Mouse (Mus musculus) adrenal gland, adult 2 months (tissue): Measurements from ENCODE around the gene Lix1. TPM values are rescaled to one million over a fixed set of nuclear protein-coding genes. Genes with fewer than 3 reads are reported as not detected.
A peak's percentile ranks its signal among the peaks of the same experiment; 100 is the strongest.

ENCODE experiments used
- DNase-seq: peaks from one replicate; pipeline ENCODE4 v3.0.0; 2021
- long read RNA-seq: library from polyadenylated mRNA; stranded (forward); transcript quantifications from one replicate; pipeline ENCODE4 v2.0.0, GENCODE M21; 2021
- polyA plus RNA-seq: library from polyadenylated mRNA; depleted of rRNA; stranded (reverse); fragments of >200 nt; gene quantifications from 2 replicates; pipeline ENCODE4 v1.2.3, GENCODE M21; 2012; rRNA removed
- total RNA-seq, 2 experiments: library from RNA; stranded (reverse); gene quantifications; 2 replicates each; pipeline ENCODE4 v1.2.3; 2021

The Lix1 gene
- 10 to 100 TPM in 1 of 2 experiments, 1 to 10 TPM in 1; 6.9 to 10.8 TPM for total RNA-seq
- 0.36 and 0.38 TPM in 2 replicates for polyA plus RNA-seq
- long read RNA-seq, transcript Lix1-201 (6 exons, 3,116 nt) = major isoform, 7 of 11 reads
- long read RNA-seq, partial matches to known transcripts = 1 of 11 reads
- long read RNA-seq, other reads (novel, unspliced or antisense) = 0 of 11 reads

DNA sequence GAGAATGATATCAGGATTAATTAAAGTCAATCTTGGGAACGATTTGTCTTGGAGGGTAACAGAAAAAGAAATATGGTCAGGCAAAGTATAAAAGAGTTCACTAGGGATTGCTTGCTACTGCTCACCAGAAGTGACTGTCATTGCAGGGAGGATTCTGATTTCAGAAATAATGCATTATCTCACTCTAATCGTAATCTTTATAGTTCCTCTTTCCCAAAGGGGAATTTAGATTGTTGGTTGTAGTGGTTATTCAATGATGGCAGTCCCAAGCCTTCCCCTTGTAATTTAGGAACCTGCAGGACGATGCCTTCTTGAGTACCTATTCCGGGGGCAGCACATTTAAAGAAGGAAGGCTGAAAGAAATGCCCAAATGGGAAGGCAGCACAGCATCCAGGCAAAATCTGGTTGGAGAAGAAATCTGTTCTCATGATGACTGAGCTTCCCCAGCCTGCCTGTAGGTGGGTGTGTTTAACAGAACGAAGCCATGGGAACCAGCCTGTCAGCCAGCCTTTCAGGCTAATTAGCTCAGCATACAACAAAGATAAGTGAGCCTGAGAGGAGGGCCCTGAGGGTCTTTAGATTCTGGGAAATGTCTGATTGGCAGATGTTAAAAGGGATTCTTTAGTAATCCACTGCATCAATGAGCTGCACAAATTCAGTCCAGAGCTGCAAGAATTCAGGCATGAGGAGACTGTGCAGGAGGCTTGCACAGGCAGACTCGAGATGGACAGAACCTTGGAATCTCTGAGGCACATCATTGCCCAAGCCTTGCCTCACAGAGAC lies at the start of gene Lix1:
Gene Lix1, plus strand, starts transcription at position 451 of the 783 bp plus-strand sequence.
- peak; percentile 32 for DNase-seq

DNA sequence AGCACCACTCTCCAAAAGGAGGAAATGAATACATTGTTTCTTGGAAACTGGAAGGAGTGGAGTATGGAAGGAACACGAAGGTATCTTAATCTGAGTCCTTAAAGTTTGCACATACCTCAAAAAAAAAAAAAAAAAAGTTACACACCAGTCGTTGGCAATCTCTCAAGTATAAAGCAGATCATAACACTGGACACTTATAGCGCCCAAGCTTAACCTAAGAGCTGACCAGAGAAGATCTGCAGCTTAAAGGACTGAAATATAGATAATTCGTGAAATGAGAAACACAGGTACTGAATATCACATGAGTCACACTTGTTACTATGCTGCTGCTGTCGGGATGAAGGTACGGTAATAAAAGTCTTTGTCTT lies 28.9 kb upstream of the Lix1 start:
- no peak for DNase-seq

DNA sequence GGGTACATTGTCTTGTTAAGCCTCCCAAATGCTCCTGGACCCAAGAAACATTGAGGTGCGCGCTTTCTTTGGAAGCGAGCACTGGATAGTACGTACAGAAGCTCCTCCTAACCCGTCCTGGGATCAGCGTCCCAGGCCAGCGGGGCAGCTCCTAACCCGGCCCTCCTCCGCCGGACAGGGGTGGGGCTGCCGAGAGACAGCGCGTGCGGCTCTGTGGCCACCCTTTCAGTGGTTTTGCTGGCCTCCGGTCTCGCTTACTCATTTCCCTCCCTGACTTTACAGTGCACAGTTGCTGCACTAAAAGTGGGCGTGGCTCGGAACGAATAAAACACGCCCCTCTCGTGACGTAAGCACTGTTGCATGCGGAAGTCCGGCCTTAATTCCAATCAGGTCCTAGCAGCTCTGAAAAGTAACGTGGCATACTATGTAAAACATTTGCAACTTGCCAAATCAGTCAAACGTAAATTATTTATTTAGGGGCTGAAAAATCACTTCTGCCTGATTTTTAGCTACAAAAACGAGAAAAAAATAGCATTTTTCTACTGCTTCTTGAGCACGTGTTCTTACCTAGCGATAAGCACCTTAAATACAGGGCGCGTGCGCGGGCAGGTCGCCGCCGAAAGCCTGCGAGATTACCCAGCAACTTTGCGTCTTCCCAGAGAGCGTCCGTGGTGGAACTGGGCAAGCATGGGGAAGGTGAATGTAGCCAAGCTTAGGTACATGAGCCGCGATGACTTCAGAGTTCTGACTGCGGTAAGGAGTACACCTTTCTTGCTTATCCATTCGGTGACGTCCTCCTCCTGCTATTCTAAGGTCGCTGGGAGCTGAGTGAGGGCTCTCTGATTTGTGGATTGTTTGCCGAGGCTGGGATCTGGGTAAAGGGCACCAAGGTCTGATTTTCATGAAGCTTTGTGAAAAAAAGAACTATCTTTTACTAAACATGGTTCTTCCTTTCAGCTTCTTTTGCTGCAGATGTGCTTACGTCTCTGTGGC lies 28.3 kb upstream of the Lix1 start, which contains the start of gene Riok2:
Gene Riok2, plus strand, starts transcription at position 392 of the 993 bp plus-strand sequence.
- peak; percentile 97 for DNase-seq

DNA sequence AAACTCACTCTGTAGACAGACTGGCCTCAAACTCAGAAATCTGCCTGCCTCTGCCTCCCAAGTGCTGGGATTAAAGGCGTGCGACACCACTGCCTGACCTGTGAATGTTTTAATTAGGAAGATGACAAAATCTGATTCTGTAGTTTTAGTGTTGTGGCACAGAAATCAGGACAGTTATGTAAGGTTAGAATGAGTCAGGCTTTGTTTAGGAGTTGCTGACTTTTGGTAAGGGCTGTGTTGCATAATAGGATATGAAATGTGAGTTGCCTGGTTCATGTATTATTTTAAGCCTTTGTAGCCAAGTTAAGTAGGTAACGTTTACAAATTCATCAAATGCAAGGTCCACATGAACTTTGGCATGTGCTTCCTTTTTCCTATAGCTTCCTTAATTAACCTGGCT lies 26.9 kb upstream of the Lix1 start:
- peak; percentile 14 for DNase-seq

DNA sequence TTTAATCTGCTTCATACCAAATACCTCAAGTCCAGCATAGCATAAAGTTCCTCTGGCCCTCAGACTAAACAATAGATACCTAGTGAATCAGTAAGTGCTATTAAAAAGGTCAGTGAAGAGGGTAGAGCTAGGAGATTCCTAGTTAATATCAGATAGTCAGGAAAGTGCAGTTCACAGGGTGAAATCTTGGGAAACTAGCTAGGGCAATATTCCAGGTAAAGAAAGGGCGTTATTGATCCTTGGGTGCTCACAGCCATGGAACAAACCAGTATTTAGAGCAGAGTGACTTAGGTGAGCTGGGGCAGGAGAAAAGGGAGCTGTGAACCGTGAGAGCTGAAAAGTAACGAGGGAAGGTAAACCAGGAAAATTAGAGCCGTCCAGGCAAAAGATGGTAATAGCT lies 18.8 kb upstream of the Lix1 start:
- no peak for DNase-seq

DNA sequence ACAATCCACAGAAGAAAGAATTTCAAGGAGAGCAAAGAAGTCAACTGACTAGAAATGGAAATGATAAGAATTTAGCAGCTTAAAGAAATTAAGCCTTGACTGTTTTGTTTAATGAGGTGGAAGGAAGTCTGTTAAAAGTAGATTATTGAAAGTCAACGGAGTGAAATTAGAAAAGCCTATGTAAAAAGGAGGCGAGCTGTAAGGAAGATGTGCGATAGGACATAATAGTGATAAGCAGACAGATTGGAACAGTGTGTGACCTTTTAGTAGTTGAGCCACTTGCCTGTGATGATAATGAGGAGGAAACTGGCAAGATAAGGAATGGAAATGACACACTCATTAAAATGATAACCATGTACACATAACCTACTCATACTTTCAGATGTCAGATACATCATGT lies 18.0 kb upstream of the Lix1 start:
- DNase-seq = no peak

DNA sequence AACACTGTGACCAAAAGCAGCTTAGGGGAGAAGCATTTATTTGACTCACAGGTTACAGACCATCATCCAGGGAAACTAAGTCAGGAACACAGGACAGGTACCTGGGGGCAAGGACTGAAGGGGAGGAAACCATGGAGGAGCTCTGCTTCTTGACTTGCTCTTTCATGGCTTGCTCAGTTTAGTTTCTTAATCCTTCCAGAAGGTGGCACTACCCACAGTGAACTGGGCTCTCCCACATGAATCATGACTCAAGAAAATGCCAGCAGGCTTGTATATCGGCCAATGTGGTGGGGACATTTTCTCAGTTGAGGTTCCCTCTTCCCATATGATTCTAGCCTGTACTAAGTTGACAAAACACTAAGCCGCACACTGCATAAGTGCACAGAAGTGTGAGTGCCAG lies 16.4 kb upstream of the Lix1 start:
- DNase-seq = peak; percentile 17

DNA sequence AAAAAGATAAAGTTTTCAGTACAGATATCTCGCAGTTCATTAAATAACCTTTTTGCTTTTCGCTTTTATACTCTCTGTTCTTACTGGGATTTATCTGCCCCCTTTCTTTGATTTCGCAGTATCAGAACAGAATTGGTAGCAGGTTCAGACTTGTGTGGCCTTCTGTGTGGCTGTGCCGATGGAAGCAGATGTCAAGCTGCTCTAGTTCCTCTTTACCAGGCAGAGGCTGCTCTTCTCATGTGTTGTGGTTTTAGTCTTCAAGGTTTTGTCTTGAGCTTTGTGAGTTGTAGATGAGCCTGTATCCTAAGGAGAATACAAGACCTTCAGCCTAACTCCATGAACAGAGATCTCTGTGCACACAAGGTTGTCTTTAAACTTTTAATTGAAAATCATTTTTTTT lies 10.6 kb upstream of the Lix1 start:
- no peak for DNase-seq

DNA sequence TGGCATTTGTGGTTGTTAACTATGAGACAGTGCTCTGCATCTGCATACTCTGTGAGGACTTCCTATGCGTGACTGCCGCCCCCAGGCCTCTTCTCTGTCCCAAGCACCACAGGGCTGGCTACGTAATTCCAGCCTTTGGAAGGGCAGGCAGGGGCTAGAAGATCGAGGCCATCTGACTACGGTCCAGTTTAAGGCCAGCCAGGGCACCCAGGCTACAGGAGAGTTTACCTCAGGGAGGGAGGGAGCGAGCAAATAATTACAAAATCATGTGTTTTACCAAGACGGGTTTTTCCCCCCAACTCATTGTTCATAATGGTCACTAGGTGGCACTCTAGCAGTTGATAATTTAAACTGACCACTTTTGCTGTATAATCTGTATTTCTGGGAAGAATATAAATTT lies 9.6 kb upstream of the Lix1 start:
- DNase-seq = peak; percentile 19

DNA sequence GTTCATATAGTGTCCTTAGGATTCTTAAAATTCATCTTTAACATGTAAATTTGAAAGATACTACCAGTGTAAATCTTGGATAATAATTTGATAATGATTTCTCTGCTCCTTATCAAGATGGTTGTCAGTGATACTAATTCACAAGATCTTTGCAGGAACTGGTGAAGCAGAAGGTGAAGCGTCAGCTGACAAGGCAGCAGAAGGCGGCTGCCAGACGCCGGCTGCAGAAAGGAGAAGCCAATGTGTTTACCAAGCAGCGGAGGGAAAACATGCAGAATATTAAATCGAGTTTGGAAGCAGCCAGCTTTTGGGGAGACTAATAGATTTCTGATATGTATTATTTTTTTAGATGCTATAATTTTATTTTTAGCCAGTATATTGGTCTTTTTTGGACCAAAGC lies 9.2 kb upstream of the Lix1 start:
- DNase-seq = no peak

DNA sequence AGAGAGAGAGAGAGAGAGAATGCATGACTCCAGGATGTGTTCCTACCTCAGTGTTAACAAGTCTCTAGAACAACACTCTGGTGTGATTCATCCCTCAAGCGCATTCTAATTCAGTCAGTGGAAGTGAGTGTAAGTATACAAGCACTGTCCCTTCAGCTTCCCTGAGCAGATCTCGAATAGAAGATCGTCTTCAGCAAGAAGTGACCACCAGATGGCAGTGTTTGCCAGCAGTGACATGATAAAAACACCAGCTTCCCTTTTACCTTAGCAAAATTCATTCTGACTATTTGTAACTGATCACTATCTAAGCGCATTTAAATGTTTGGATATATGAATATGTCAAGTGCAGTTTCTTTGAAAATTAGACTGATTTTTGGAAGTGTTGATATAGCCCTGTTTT lies 8.1 kb upstream of the Lix1 start:
- DNase-seq = peak; percentile 74

DNA sequence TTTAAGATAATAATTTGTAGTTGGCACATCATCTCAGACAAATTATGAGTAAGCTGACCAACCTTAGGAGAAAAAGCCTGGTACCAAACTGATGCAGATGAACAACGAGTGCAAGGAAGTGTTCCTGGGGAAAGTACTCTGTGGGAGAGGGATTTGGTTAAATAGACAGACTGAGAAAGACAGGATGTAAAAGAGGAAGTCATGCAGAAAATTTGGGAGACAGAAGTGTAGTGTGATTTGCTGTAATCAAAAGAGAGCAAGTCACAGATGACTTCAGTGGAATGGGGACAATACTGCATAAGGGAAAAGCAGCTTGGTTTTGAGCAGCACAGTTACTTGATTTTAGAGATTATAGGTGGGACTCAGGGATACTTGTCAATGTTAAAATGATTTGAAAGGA lies 5.6 kb upstream of the Lix1 start:
- DNase-seq = no peak

DNA sequence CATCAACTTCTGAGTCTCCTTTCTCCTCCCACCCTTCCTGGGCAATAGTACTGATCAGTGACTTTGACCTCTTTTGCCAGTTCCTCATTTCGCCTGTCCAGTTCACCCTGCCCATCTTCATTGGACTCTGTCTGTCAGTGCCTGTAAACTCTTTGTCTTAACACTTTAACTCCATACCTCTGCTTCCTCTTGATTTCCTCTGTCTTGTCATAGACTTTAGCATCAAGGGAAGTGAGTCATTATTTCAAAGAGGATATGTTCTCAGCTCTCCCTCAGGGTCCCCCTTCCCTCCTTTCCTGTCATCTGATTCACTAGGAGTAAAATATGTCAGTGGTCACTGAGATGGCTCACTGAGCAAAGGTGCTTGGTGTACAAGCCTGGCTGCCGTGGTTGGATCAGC lies 3.8 kb upstream of the Lix1 start:
- DNase-seq = no peak

DNA sequence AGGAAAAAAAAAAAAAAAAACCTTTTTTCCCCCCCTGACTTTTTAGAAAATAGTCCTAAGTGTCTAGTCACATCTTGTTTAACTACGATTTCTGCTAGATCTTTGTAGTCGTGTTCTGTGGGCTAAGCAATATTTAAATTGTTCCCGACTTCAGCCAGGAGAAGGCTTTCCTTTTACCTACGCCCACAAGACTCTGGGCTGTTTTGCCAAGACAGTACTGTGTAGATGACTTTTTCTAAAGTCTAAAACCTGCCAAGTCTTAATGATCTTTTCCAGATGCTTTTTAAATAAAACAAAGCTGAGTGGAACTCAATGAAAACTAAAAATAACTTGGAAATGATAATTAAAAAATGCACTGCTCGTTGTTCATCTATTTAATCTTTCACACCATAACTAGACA lies 566 bp downstream of the Lix1 start:
- no peak for DNase-seq

DNA sequence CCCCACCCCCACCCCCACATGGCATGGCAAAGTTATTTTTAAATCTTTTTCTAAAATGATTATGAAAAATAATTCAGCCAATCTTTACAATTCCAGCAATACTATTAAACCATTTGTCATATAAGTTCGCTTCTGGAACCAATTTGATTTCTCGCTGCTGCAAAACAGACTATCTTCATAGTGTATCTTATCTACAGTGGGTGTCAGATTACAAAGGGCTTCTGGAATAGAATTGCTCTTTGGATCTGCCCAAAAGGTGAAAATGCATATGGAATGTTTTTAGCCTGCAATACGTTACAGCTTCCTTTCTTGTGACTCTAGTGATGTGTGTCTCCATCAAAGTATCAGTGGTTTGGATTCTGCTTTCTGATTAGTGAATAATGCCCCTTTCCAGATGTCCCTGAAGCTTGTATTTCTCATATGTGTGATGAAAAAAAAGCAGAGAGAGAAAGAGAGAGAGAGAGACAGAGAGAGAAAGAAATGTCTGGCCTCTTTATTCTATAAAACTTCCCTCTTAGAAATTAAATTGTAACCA lies 1.2 kb downstream of the Lix1 start:
- no peak for DNase-seq

DNA sequence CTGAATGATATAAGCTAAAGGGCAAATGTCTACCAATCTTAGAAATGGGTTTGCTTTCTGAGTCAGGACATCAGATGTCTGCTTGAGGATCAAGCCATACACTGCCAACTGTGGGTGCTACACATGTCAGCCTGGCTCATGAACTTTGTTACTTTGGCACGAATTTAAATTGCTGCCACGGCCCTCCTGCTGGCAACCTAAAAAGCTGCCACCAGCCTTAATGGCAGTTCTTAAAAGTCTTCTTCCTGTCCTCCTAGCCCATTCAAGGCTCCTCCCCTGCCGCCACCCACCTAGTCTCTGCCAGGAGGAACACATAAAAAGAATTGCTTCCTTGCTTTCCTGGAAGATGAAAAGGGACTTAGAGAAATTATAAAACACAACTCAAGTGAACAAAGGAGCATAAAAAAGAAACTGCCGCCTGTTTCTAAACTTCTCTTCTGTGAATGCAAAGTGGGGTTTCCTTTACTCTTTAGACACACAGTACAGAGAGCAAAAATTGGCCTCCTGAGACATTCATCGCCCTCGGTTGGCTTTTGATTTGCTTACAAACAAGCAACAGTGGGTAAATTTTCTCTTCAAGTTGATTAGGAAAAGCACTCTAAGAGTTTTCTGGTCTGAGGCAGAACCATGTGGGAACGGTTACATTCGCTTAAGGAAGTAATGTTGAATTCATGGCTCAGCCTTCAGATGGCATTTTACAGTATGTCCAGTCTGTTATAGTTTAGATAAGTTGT lies 2.5 kb downstream of the Lix1 start:
- DNase-seq = no peak

DNA sequence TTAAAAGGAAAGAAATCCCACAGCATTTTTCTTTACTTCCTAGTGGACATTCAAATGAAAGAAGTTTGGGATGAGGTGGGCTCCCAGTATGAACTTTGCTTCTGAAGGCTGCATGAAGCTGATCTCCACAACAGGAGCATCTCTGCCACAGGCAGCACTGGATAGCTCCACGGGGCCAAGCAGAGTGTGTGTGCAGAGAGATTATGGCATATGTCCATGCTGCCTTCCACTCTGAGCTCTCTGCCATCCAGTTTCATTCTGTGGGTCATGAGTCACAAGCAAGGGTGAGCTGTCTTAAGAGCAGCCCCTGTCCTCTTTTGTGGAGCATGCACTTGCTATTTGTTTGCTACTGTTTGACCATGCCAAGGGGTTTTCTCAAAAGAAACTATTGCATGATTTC lies 3.1 kb downstream of the Lix1 start:
- no peak for DNase-seq

DNA sequence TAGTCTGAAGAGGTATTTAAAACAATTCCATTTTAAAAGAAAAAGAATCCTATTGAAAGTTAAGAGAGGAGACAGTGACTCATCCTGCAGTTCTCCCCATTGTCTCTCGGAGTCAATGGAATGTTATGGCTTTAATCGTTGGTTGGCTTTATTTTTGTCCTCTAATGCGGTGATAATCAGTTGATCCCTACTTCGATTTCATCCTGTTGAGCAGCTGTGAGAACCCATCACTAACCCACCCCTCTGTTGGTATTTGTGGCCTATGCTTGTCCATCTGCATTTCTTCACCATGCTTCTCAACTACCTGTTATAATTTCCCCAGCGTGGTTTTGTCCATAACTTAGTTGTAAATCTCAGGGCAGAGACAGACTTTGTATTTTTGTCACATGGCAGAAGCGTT lies 5.7 kb downstream of the Lix1 start:
- no peak for DNase-seq

DNA sequence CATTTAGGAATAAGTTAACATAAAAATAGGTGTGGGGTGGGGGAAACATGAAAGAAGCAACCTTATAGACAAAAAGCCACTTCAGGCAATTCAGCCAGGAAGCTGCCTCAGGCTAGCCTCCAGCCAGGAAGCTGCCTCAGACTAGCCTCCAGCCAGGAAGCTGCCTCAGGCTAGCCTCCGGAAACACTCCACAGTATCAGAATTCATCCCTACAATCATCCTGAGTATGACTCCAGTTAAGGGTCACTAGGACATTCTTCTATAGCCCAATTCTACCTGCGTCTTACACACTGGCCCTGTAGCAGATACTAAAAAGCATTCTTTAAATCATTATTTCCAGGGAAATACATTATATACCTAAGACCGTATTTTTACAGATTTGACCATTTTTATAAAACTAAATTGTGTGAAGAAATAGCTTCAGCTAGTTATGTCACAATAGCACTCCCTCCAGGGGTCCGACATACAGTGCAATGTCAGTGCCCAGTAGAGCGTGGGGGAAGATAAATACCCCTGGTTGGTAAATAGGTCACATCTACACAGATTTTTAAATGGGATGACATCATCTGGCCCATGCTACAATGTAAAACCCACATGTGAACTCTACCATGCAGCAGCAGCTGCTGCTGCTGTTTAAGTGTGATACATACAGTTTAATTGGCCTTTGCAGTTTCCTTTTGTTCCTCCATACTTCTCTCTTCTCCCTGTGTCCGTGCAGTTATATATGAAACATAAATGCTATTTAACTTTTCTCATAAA lies 6.4 kb downstream of the Lix1 start:
- no peak for DNase-seq

DNA sequence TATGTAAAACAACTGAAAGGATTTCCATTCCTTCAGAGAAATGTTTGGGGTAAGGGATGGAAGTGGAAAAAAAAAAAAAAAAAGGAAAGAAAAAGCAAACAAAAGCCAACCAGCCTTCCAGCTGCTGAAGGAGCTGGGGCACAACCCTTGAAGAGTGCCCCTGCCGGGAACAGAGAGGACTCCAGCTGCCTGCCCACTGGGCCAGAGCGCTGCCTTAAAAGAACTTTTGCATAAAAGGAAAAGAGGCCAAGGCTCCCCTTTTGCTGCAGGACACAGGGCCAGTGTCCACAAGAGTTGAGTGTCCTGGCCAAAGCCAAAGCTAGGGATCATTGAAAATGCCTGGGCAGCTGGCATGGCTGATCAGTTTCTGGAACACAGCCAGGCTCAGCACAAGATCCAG lies 7.1 kb downstream of the Lix1 start:
- DNase-seq = no peak

DNA sequence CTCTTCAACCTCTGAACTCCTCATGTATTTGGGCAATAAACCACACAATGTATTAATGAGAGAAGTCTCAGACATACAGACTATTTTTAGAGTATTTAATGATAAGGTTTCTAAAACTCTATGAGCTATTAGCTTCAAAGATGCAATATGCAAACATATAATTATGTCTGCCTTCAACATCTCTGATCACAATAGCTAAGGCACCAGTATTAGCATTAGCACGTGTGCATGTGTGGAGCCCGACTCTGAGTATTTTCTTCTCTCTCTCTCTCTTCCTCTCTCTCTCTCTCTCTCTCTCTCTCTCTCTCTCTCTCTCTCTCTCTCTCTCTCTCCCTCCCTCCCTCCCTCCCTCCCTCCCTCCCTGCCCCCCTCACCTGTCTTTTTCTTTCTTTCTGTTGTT lies 9.0 kb downstream of the Lix1 start:
- no peak for DNase-seq
